Mouse (Mus musculus): Measurements from ENCODE around the gene Pnma1. TPM values are rescaled to one million over a fixed set of nuclear protein-coding genes. Genes with fewer than 3 reads are reported as not detected.

The Pnma1 gene
- polyA plus RNA-seq (2015; fragmentation: Nextera tagmentation; extraction: Ambion mirVana): 0.16 and 0.24 TPM in 2 replicates

- Histone ChIP-seq H3K27me3 (no peaks in the 10 kb centered on the region), H3K4me2 (peak within 1 kb of the TSS; percentile 95), H3K9me3 (replicated peaks) (no peaks in the 10 kb centered on the region), H3K4me1 (replicated peaks) (peaks cover 65% of the 10 kb centered on the region), H3K9ac (peak within 1 kb of the TSS; percentile 39), H3K36me3 (replicated peaks) (peaks cover 29% of the 10 kb centered on the region), H3K4me3 (replicated peaks) (peak within 1 kb of the TSS; percentile 65), H3K27ac (replicated peaks) (peak within 1 kb of the TSS; percentile 92)
- 6% methylated on average over 50 of the region's 50 CpGs for WGBS (ENCODE audit: insufficient replicate concordance)
- ATAC-seq (ENCODE audit: insufficient read depth): peak; percentile 59
Observed at GRCm38 (mm10) chr12:84147954-84148621, at the start of gene Pnma1. Gene Pnma1 (minus strand): TSS chr12:84148489.

GRCm38 (mm10) chr12:84195195-84195594 is 46.9 kb upstream of the Pnma1 start:
- Histone ChIP-seq H3K9me3 (replicated peaks) (no peaks in the 10 kb centered on the region), H3K4me1 (replicated peaks) (peaks cover 81% of the 10 kb centered on the region), H3K27me3 (no peaks in the 10 kb centered on the region), H3K36me3 (replicated peaks) (peaks cover 6% of the 10 kb centered on the region; the same call in 1 of the 2 replicates), H3K4me2 (peak overlapping the region; percentile 84; the same call in 1 of the 2 replicates), H3K9ac (peak overlapping the region; percentile 99), H3K4me3 (replicated peaks) (no peak overlapping the region), H3K27ac (replicated peaks) (peak overlapping the region; percentile 97; the same call in 1 of the 2 replicates)
- no peak for ATAC-seq (ENCODE audit: insufficient read depth)
- 33% methylated on average over 6 of the region's 6 CpGs for WGBS (ENCODE audit: insufficient replicate concordance)

DNA sequence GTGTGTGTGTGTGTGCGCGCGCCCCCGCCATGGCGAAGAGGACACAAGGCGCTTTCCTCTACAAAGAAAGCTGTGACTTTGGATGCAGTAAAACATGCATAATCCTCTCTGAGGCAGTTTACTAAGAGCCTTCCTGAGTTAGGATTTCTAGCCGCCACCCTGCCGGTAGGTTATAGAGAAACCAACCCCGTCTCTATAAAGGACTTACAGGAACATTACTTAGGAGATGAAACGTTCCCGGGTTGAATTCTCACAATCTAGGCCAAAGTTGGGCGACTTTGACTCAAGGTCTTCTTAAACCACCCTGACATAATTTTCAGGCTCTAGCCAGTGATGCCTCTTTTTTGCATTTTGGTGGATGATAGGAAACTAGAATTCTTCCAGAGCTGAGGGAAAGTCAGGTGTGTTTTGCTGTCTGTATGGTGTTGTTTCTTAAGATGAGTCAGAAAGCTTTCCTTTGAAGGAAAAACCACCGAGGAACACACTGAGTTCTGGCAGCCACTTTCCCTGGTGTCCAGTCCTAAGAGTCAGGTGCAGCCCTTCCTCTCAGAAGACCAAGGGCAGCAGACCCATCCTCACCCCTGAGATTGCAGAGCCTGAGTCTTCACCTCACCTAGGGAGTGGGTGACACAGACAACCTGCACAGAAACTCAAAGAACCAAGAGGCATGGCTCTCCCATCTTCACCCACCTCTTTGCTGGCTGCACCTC is 46.3 kb upstream of the Pnma1 start:
- H3K27me3 ChIP-seq: no peaks in the 10 kb centered on the region
- peaks cover 81% of the 10 kb centered on the region for H3K4me1 ChIP-seq (replicated peaks)
- peak overlapping the region; percentile 84 for H3K4me2 ChIP-seq
- ATAC-seq (ENCODE audit: insufficient read depth): no peak
- H3K36me3 ChIP-seq (replicated peaks): peaks cover 11% of the 10 kb centered on the region; the same call in 1 of the 2 replicates
- 4% methylated on average over 13 of the region's 13 CpGs for WGBS (ENCODE audit: insufficient replicate concordance)
- H3K27ac ChIP-seq (replicated peaks): peak overlapping the region; percentile 97
- H3K9me3 ChIP-seq (replicated peaks): no peaks in the 10 kb centered on the region
- H3K9ac ChIP-seq: peak overlapping the region; percentile 99
- H3K4me3 ChIP-seq (replicated peaks): peak overlapping the region; percentile 94

- H3K4me1 ChIP-seq (replicated peaks): peaks cover 82% of the 10 kb centered on the region
- H3K27ac ChIP-seq (replicated peaks): peak overlapping the region; percentile 97
- peak overlapping the region; percentile 94 for H3K4me3 ChIP-seq (replicated peaks)
- no peaks in the 10 kb centered on the region for H3K27me3 ChIP-seq
- peaks cover 15% of the 10 kb centered on the region; the same call in 1 of the 2 replicates for H3K36me3 ChIP-seq (replicated peaks)
- H3K9me3 ChIP-seq (replicated peaks): no peaks in the 10 kb centered on the region
- H3K4me2 ChIP-seq: peak overlapping the region; percentile 84
- peak; percentile 80 for ATAC-seq (ENCODE audit: insufficient read depth)
- peak overlapping the region; percentile 99 for H3K9ac ChIP-seq
- under 1% methylated on average over 49 of the region's 49 CpGs for WGBS (ENCODE audit: insufficient replicate concordance)
Observed at GRCm38 (mm10) chr12:84193642-84194399, 45.5 kb upstream of the Pnma1 start.

GRCm38 (mm10) chr12:84192741-84193641 is 44.7 kb upstream of the Pnma1 start:
- ATAC-seq (ENCODE audit: insufficient read depth): peak; percentile 41
- Histone ChIP-seq H3K27me3 (no peaks in the 10 kb centered on the region), H3K4me1 (replicated peaks) (peaks cover 83% of the 10 kb centered on the region), H3K36me3 (replicated peaks) (peaks cover 20% of the 10 kb centered on the region), H3K9ac (peak overlapping the region; percentile 99), H3K4me2 (peak overlapping the region; percentile 84), H3K4me3 (replicated peaks) (peak overlapping the region; percentile 94), H3K27ac (replicated peaks) (peak overlapping the region; percentile 97), H3K9me3 (replicated peaks) (no peaks in the 10 kb centered on the region)
- WGBS (ENCODE audit: insufficient replicate concordance): under 1% methylated on average over 97 of the region's 102 CpGs

- 1% methylated on average over 13 of the region's 13 CpGs for WGBS (ENCODE audit: insufficient replicate concordance)
Observed at GRCm38 (mm10) chr12:84192280-84192679, 44.0 kb upstream of the Pnma1 start.

DNA sequence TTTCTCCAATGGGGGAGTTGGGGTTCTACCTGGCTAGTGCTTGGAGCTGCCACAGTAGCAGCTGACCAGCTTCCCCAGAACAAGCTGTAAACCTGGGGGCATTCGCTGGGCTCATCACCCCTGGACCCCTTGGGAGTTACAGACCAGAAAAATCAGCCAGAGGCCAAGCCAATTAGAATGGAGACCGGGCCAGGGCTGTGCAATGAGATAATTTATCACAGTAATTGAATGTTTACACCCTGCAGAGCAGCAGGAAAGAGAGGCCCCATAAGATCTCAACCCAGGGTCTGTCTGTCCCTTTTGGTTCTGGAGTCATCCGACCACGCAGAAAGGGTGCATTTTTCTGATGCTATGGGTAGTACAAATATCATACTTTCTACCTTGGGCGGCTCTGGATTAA is 43.5 kb upstream of the Pnma1 start:
- ATAC-seq (ENCODE audit: insufficient read depth): peak; percentile 39
- Histone ChIP-seq H3K9ac (peak overlapping the region; percentile 99), H3K36me3 (replicated peaks) (peaks cover 32% of the 10 kb centered on the region), H3K4me3 (replicated peaks) (peak overlapping the region; percentile 94), H3K4me1 (replicated peaks) (peaks cover 84% of the 10 kb centered on the region), H3K4me2 (peak overlapping the region; percentile 84), H3K9me3 (replicated peaks) (no peaks in the 10 kb centered on the region; the same call in 1 of the 2 replicates), H3K27me3 (no peaks in the 10 kb centered on the region), H3K27ac (replicated peaks) (peak overlapping the region; percentile 97)
- 10% methylated on average over 5 of the region's 5 CpGs for WGBS (ENCODE audit: insufficient replicate concordance)

More at GRCm38 (mm10) chr12:84192280-84192679, 44.0 kb upstream of the Pnma1 start:
- peak overlapping the region; percentile 99 for H3K9ac ChIP-seq
- H3K4me3 ChIP-seq (replicated peaks): peak overlapping the region; percentile 94
- H3K27me3 ChIP-seq: no peaks in the 10 kb centered on the region
- peaks cover 83% of the 10 kb centered on the region for H3K4me1 ChIP-seq (replicated peaks)
- H3K36me3 ChIP-seq (replicated peaks): peaks cover 27% of the 10 kb centered on the region
- no peaks in the 10 kb centered on the region for H3K9me3 ChIP-seq (replicated peaks)
- ATAC-seq (ENCODE audit: insufficient read depth): peak; percentile 13; the same call in 1 of the 2 replicates
- peak overlapping the region; percentile 97 for H3K27ac ChIP-seq (replicated peaks)
- H3K4me2 ChIP-seq: peak overlapping the region; percentile 84

- H3K27me3 ChIP-seq: no peaks in the 10 kb centered on the region
- WGBS (ENCODE audit: insufficient replicate concordance): 24% methylated on average over 7 of the region's 7 CpGs
- H3K27ac ChIP-seq (replicated peaks): peak overlapping the region; percentile 97
- H3K4me3 ChIP-seq (replicated peaks): peak overlapping the region; percentile 94
- peak overlapping the region; percentile 84 for H3K4me2 ChIP-seq
- peaks cover 38% of the 10 kb centered on the region for H3K36me3 ChIP-seq (replicated peaks)
- H3K9ac ChIP-seq: peak overlapping the region; percentile 99
- no peaks in the 10 kb centered on the region; the same call in 1 of the 2 replicates for H3K9me3 ChIP-seq (replicated peaks)
- peaks cover 84% of the 10 kb centered on the region for H3K4me1 ChIP-seq (replicated peaks)
- no peak for ATAC-seq (ENCODE audit: insufficient read depth)
Observed at GRCm38 (mm10) chr12:84191190-84191589, 42.9 kb upstream of the Pnma1 start.

GRCm38 (mm10) chr12:84190151-84190820 is 42.0 kb upstream of the Pnma1 start:
- Histone ChIP-seq H3K9ac (peak overlapping the region; percentile 99; the same call in 1 of the 2 replicates), H3K4me1 (replicated peaks) (peaks cover 81% of the 10 kb centered on the region), H3K4me3 (replicated peaks) (peak overlapping the region; percentile 94), H3K36me3 (replicated peaks) (peaks cover 47% of the 10 kb centered on the region), H3K4me2 (peak overlapping the region; percentile 84), H3K27me3 (no peaks in the 10 kb centered on the region), H3K27ac (replicated peaks) (peak overlapping the region; percentile 97; the same call in 1 of the 2 replicates), H3K9me3 (replicated peaks) (no peaks in the 10 kb centered on the region; the same call in 1 of the 2 replicates)
- no peak for ATAC-seq (ENCODE audit: insufficient read depth)
- 45% methylated on average over 15 of the region's 15 CpGs for WGBS (ENCODE audit: insufficient replicate concordance)
